Mouse (Mus musculus): Measurements from ENCODE around the gene Plcl2. TPM values are rescaled to one million over a fixed set of nuclear protein-coding genes. Genes with fewer than 3 reads are reported as not detected.
A peak's percentile ranks its signal among the peaks of the same experiment; 100 is the strongest.

Gene Plcl2
- 5.5 and 6.8 TPM in 2 replicates for polyA plus RNA-seq (2014; fragmentation: Nextera tagmentation; extraction: Ambion mirVana)

- H3K4me2 ChIP-seq (ENCODE audit: low read length), result peak within 1 kb of the TSS; percentile 66
- H3K4me3 ChIP-seq (ENCODE audit: control insufficient read depth in 1 of 2, insufficient read depth in 1 of 2, low read depth in 1 of 2, low read length in 2 of 2), result peak within 1 kb of the TSS; percentile 81 to 97
- no peaks in the 10 kb centered on the region for H3K27me3 ChIP-seq (ENCODE audit: control insufficient read depth, insufficient read depth, low read length)
- H3K36me3 ChIP-seq (ENCODE audit: control insufficient read depth, insufficient read depth, low read length), result no peaks in the 10 kb centered on the region
- peak within 1 kb of the TSS; percentile 38 to 82 for H3K27ac ChIP-seq (replicated peaks in 1 of 2; ENCODE audit: control insufficient read depth in 1 of 2, insufficient read depth in 1 of 2, low read depth in 2 of 2, low read length in 2 of 2)
- H3K9me3 ChIP-seq (ENCODE audit: control insufficient read depth, low read length), result no peaks in the 10 kb centered on the region
- H3K9ac ChIP-seq (ENCODE audit: low read length), result peak within 1 kb of the TSS; percentile 84
- under 1% methylated on average over 88 of the region's 95 CpGs for WGBS
- peak; percentile 53; the same call in 1 of the 2 replicates for ATAC-seq (ENCODE audit: insufficient number of reproducible peaks, insufficient read depth, low FRiP score, low read depth)
- H3K4me1 ChIP-seq (ENCODE audit: control insufficient read depth in 2 of 2, insufficient read depth in 2 of 2, low read length in 2 of 2), result peaks cover 2 to 10% of the 10 kb centered on the region in 2 experiments; a peak in 3 of 4 replicates
These were observed at the start of gene Plcl2 for GRCm38 (mm10) chr17:50509251-50510104. Gene Plcl2 (plus strand): TSS chr17:50509403.

GRCm38 (mm10) chr17:50460301-50460700 lies 48.9 kb upstream of the Plcl2 start:
- no peak overlapping the region for H3K4me3 ChIP-seq (ENCODE audit: control insufficient read depth in 1 of 2, insufficient read depth in 1 of 2, low read depth in 1 of 2, low read length in 2 of 2)
- no peak overlapping the region for H3K9ac ChIP-seq (ENCODE audit: low read length)
- H3K27me3 ChIP-seq (ENCODE audit: control insufficient read depth, insufficient read depth, low read length), result no peaks in the 10 kb centered on the region
- H3K36me3 ChIP-seq (ENCODE audit: control insufficient read depth, insufficient read depth, low read length), result no peaks in the 10 kb centered on the region
- no peak for ATAC-seq (ENCODE audit: insufficient number of reproducible peaks, insufficient read depth, low FRiP score, low read depth)
- peaks cover 0 to 4% of the 10 kb centered on the region in 2 experiments; a peak in 1 of 4 replicates for H3K4me1 ChIP-seq (ENCODE audit: control insufficient read depth in 2 of 2, insufficient read depth in 2 of 2, low read length in 2 of 2)
- no peaks in the 10 kb centered on the region for H3K9me3 ChIP-seq (ENCODE audit: control insufficient read depth, low read length)
- no peak overlapping the region for H3K27ac ChIP-seq (replicated peaks in 1 of 2; ENCODE audit: control insufficient read depth in 1 of 2, insufficient read depth in 1 of 2, low read depth in 2 of 2, low read length in 2 of 2)
- no peak overlapping the region for H3K4me2 ChIP-seq (ENCODE audit: low read length)
- 86% methylated on average over 8 of the region's 8 CpGs for WGBS

- H3K9me3 ChIP-seq (ENCODE audit: control insufficient read depth, low read length), result no peaks in the 10 kb centered on the region
- no peak overlapping the region for H3K4me3 ChIP-seq (ENCODE audit: control insufficient read depth in 1 of 2, insufficient read depth in 1 of 2, low read depth in 1 of 2, low read length in 2 of 2)
- 89% methylated on average over 2 of the region's 2 CpGs for WGBS
- peaks cover 9 to 14% of the 10 kb centered on the region in 2 experiments for H3K4me1 ChIP-seq (ENCODE audit: control insufficient read depth in 2 of 2, insufficient read depth in 2 of 2, low read length in 2 of 2)
- no peak overlapping the region for H3K27ac ChIP-seq (replicated peaks in 1 of 2; ENCODE audit: control insufficient read depth in 1 of 2, insufficient read depth in 1 of 2, low read depth in 2 of 2, low read length in 2 of 2)
- H3K4me2 ChIP-seq (ENCODE audit: low read length), result no peak overlapping the region
- no peaks in the 10 kb centered on the region for H3K36me3 ChIP-seq (ENCODE audit: control insufficient read depth, insufficient read depth, low read length)
- no peak overlapping the region for H3K9ac ChIP-seq (ENCODE audit: low read length)
- no peak for ATAC-seq (ENCODE audit: insufficient number of reproducible peaks, insufficient read depth, low FRiP score, low read depth)
- H3K27me3 ChIP-seq (ENCODE audit: control insufficient read depth, insufficient read depth, low read length), result no peaks in the 10 kb centered on the region
These were observed 41.8 kb upstream of the Plcl2 start for GRCm38 (mm10) chr17:50467438-50467837.

GRCm38 (mm10) chr17:50469126-50469525 lies 40.1 kb upstream of the Plcl2 start:
- no peaks in the 10 kb centered on the region for H3K27me3 ChIP-seq (ENCODE audit: control insufficient read depth, insufficient read depth, low read length)
- H3K9ac ChIP-seq (ENCODE audit: low read length), result no peak overlapping the region
- 70% methylated on average over 5 of the region's 5 CpGs for WGBS
- H3K4me3 ChIP-seq (ENCODE audit: control insufficient read depth in 1 of 2, insufficient read depth in 1 of 2, low read depth in 1 of 2, low read length in 2 of 2), result no peak overlapping the region
- H3K27ac ChIP-seq (replicated peaks in 1 of 2; ENCODE audit: control insufficient read depth in 1 of 2, insufficient read depth in 1 of 2, low read depth in 2 of 2, low read length in 2 of 2), result no peak overlapping the region
- H3K4me1 ChIP-seq (ENCODE audit: control insufficient read depth in 2 of 2, insufficient read depth in 2 of 2, low read length in 2 of 2), result peaks cover 9 to 13% of the 10 kb centered on the region in 2 experiments
- H3K4me2 ChIP-seq (ENCODE audit: low read length), result no peak overlapping the region
- H3K36me3 ChIP-seq (ENCODE audit: control insufficient read depth, insufficient read depth, low read length), result no peaks in the 10 kb centered on the region
- no peak for ATAC-seq (ENCODE audit: insufficient number of reproducible peaks, insufficient read depth, low FRiP score, low read depth)
- no peaks in the 10 kb centered on the region for H3K9me3 ChIP-seq (ENCODE audit: control insufficient read depth, low read length)

GRCm38 (mm10) chr17:50469543-50470431 lies 39.4 kb upstream of the Plcl2 start:
- 44% methylated on average over 13 of the region's 13 CpGs for WGBS
- Histone ChIP-seq H3K27ac (replicated peaks in 1 of 2; ENCODE audit: control insufficient read depth in 1 of 2, insufficient read depth in 1 of 2, low read depth in 2 of 2, low read length in 2 of 2) (peak overlapping the region; percentile 77 to 93), H3K4me2 (ENCODE audit: low read length) (peak overlapping the region; percentile 39), H3K9me3 (ENCODE audit: control insufficient read depth, low read length) (no peaks in the 10 kb centered on the region), H3K4me3 (ENCODE audit: control insufficient read depth in 1 of 2, insufficient read depth in 1 of 2, low read depth in 1 of 2, low read length in 2 of 2) (peak overlapping the region; percentile 6 to 9; a peak in 2 of 4 replicates), H3K36me3 (ENCODE audit: control insufficient read depth, insufficient read depth, low read length) (no peaks in the 10 kb centered on the region), H3K27me3 (ENCODE audit: control insufficient read depth, insufficient read depth, low read length) (no peaks in the 10 kb centered on the region), H3K4me1 (ENCODE audit: control insufficient read depth in 2 of 2, insufficient read depth in 2 of 2, low read length in 2 of 2) (peaks cover 9 to 13% of the 10 kb centered on the region in 2 experiments), H3K9ac (ENCODE audit: low read length) (0 out of 2 replicates have a peak overlapping the region, but pooled peaks have one; percentile 3)
- no peak for ATAC-seq (ENCODE audit: insufficient number of reproducible peaks, insufficient read depth, low FRiP score, low read depth)

GRCm38 (mm10) chr17:50470432-50471078 lies 38.6 kb upstream of the Plcl2 start:
- peaks cover 9 to 13% of the 10 kb centered on the region in 2 experiments for H3K4me1 ChIP-seq (ENCODE audit: control insufficient read depth in 2 of 2, insufficient read depth in 2 of 2, low read length in 2 of 2)
- H3K9me3 ChIP-seq (ENCODE audit: control insufficient read depth, low read length), result no peaks in the 10 kb centered on the region
- no peaks in the 10 kb centered on the region for H3K27me3 ChIP-seq (ENCODE audit: control insufficient read depth, insufficient read depth, low read length)
- ATAC-seq (ENCODE audit: insufficient number of reproducible peaks, insufficient read depth, low FRiP score, low read depth), result peak; percentile 35; the same call in 1 of the 2 replicates
- 22% methylated on average over 16 of the region's 16 CpGs for WGBS
- H3K4me3 ChIP-seq (ENCODE audit: control insufficient read depth in 1 of 2, insufficient read depth in 1 of 2, low read depth in 1 of 2, low read length in 2 of 2), result peak overlapping the region; percentile 1 to 9; a peak in 2 of 4 replicates
- 0 out of 2 replicates have a peak overlapping the region, but pooled peaks have one; percentile 34 for H3K9ac ChIP-seq (ENCODE audit: low read length)
- H3K4me2 ChIP-seq (ENCODE audit: low read length), result peak overlapping the region; percentile 39
- peak overlapping the region; percentile 77 to 93 for H3K27ac ChIP-seq (replicated peaks in 1 of 2; ENCODE audit: control insufficient read depth in 1 of 2, insufficient read depth in 1 of 2, low read depth in 2 of 2, low read length in 2 of 2)
- H3K36me3 ChIP-seq (ENCODE audit: control insufficient read depth, insufficient read depth, low read length), result no peaks in the 10 kb centered on the region

- Histone ChIP-seq H3K9me3 (ENCODE audit: control insufficient read depth, low read length) (no peaks in the 10 kb centered on the region), H3K4me2 (ENCODE audit: low read length) (no peak overlapping the region), H3K4me3 (ENCODE audit: control insufficient read depth in 1 of 2, insufficient read depth in 1 of 2, low read depth in 1 of 2, low read length in 2 of 2) (no peak overlapping the region), H3K36me3 (ENCODE audit: control insufficient read depth, insufficient read depth, low read length) (no peaks in the 10 kb centered on the region), H3K27me3 (ENCODE audit: control insufficient read depth, insufficient read depth, low read length) (no peaks in the 10 kb centered on the region), H3K9ac (ENCODE audit: low read length) (no peak overlapping the region), H3K4me1 (ENCODE audit: control insufficient read depth in 2 of 2, insufficient read depth in 2 of 2, low read length in 2 of 2) (peaks cover 9 to 13% of the 10 kb centered on the region in 2 experiments), H3K27ac (replicated peaks in 1 of 2; ENCODE audit: control insufficient read depth in 1 of 2, insufficient read depth in 1 of 2, low read depth in 2 of 2, low read length in 2 of 2) (peak overlapping the region in 1 of 2 experiments; percentile 77; a peak in 1 of 4 replicates)
- 18% methylated on average over 3 of the region's 3 CpGs for WGBS
- no peak for ATAC-seq (ENCODE audit: insufficient number of reproducible peaks, insufficient read depth, low FRiP score, low read depth)
These were observed 38.0 kb upstream of the Plcl2 start for GRCm38 (mm10) chr17:50471230-50471629.
